Mouse (Mus musculus): ENCODE data around the gene Tnk2. TPM values are rescaled to one million over a fixed set of nuclear protein-coding genes. Genes with fewer than 3 reads are reported as not detected.

Tnk2 gene
- polyA plus RNA-seq, 1 experiment from 2014 or later: 10.6 TPM

GRCm38 (mm10) chr16:32668030-32668429 is 24.4 kb downstream of the Tnk2 start:
- H3K27ac ChIP-seq (ENCODE audit: low read length): no peak overlapping the region
- H3K4me1 ChIP-seq (ENCODE audit: control insufficient read depth, insufficient read depth, low read length): peaks cover 42% of the 10 kb centered on the region
- no peak overlapping the region for H3K4me2 ChIP-seq (ENCODE audit: low read depth, low read length)
- ATAC-seq (ENCODE audit: insufficient read depth, low FRiP score): no peak
- H3K9me3 ChIP-seq (replicated peaks; ENCODE audit: control insufficient read depth, low read length): no peaks in the 10 kb centered on the region
- H3K27me3 ChIP-seq (ENCODE audit: control insufficient read depth, insufficient read depth, low read length): no peaks in the 10 kb centered on the region
- peaks cover 8% of the 10 kb centered on the region; the same call in 1 of the 2 replicates for H3K36me3 ChIP-seq (ENCODE audit: control insufficient read depth, insufficient read depth, low read length)
- H3K4me3 ChIP-seq (replicated peaks; ENCODE audit: low read length): no peak overlapping the region
- 0 out of 2 replicates have a peak overlapping the region, but pooled peaks have one; percentile 9 for H3K9ac ChIP-seq (ENCODE audit: low read length)
- WGBS: 66% methylated on average over 10 of the region's 10 CpGs

- peaks cover 40% of the 10 kb centered on the region for H3K4me1 ChIP-seq (ENCODE audit: control insufficient read depth, insufficient read depth, low read length)
- no peak overlapping the region for H3K4me2 ChIP-seq (ENCODE audit: low read depth, low read length)
- H3K36me3 ChIP-seq (ENCODE audit: control insufficient read depth, insufficient read depth, low read length): peaks cover 8% of the 10 kb centered on the region; the same call in 1 of the 2 replicates
- ATAC-seq (ENCODE audit: insufficient read depth, low FRiP score): no peak
- H3K9ac ChIP-seq (ENCODE audit: low read length): no peak overlapping the region
- no peaks in the 10 kb centered on the region for H3K27me3 ChIP-seq (ENCODE audit: control insufficient read depth, insufficient read depth, low read length)
- H3K27ac ChIP-seq (ENCODE audit: low read length): no peak overlapping the region
- no peaks in the 10 kb centered on the region for H3K9me3 ChIP-seq (replicated peaks; ENCODE audit: control insufficient read depth, low read length)
- H3K4me3 ChIP-seq (replicated peaks; ENCODE audit: low read length): no peak overlapping the region
- WGBS: 69% methylated on average over 4 of the region's 4 CpGs
Observed at GRCm38 (mm10) chr16:32668472-32668871, 24.8 kb downstream of the Tnk2 start.

GRCm38 (mm10) chr16:32669243-32669642 is 25.6 kb downstream of the Tnk2 start:
- no peaks in the 10 kb centered on the region for H3K27me3 ChIP-seq (ENCODE audit: control insufficient read depth, insufficient read depth, low read length)
- no peak overlapping the region for H3K4me3 ChIP-seq (replicated peaks; ENCODE audit: low read length)
- H3K9ac ChIP-seq (ENCODE audit: low read length): no peak overlapping the region
- H3K4me2 ChIP-seq (ENCODE audit: low read depth, low read length): no peak overlapping the region
- ATAC-seq (ENCODE audit: insufficient read depth, low FRiP score): no peak
- peaks cover 8% of the 10 kb centered on the region; the same call in 1 of the 2 replicates for H3K36me3 ChIP-seq (ENCODE audit: control insufficient read depth, insufficient read depth, low read length)
- no peak overlapping the region for H3K27ac ChIP-seq (ENCODE audit: low read length)
- H3K9me3 ChIP-seq (replicated peaks; ENCODE audit: control insufficient read depth, low read length): no peaks in the 10 kb centered on the region
- WGBS: 89% methylated on average over 10 of the region's 10 CpGs
- peaks cover 40% of the 10 kb centered on the region for H3K4me1 ChIP-seq (ENCODE audit: control insufficient read depth, insufficient read depth, low read length)

- H3K4me2 ChIP-seq (ENCODE audit: low read depth, low read length): no peak overlapping the region
- no peak for ATAC-seq (ENCODE audit: insufficient read depth, low FRiP score)
- H3K9ac ChIP-seq (ENCODE audit: low read length): no peak overlapping the region
- no peaks in the 10 kb centered on the region for H3K9me3 ChIP-seq (replicated peaks; ENCODE audit: control insufficient read depth, low read length)
- 77% methylated on average over 10 of the region's 10 CpGs for WGBS
- H3K4me3 ChIP-seq (replicated peaks; ENCODE audit: low read length): no peak overlapping the region
- peaks cover 42% of the 10 kb centered on the region for H3K4me1 ChIP-seq (ENCODE audit: control insufficient read depth, insufficient read depth, low read length)
- peaks cover 9% of the 10 kb centered on the region for H3K36me3 ChIP-seq (ENCODE audit: control insufficient read depth, insufficient read depth, low read length)
- H3K27me3 ChIP-seq (ENCODE audit: control insufficient read depth, insufficient read depth, low read length): no peaks in the 10 kb centered on the region
- 0 out of 2 replicates have a peak overlapping the region, but pooled peaks have one; percentile 8 for H3K27ac ChIP-seq (ENCODE audit: low read length)
Observed at GRCm38 (mm10) chr16:32670354-32671124, 26.9 kb downstream of the Tnk2 start.

GRCm38 (mm10) chr16:32671206-32671887 is 27.7 kb downstream of the Tnk2 start:
- Histone ChIP-seq H3K4me2 (ENCODE audit: low read depth, low read length) (no peak overlapping the region), H3K9ac (ENCODE audit: low read length) (no peak overlapping the region), H3K9me3 (replicated peaks; ENCODE audit: control insufficient read depth, low read length) (no peaks in the 10 kb centered on the region), H3K4me1 (ENCODE audit: control insufficient read depth, insufficient read depth, low read length) (peaks cover 37% of the 10 kb centered on the region), H3K27ac (ENCODE audit: low read length) (no peak overlapping the region), H3K36me3 (ENCODE audit: control insufficient read depth, insufficient read depth, low read length) (peaks cover 17% of the 10 kb centered on the region), H3K4me3 (replicated peaks; ENCODE audit: low read length) (no peak overlapping the region), H3K27me3 (ENCODE audit: control insufficient read depth, insufficient read depth, low read length) (no peaks in the 10 kb centered on the region)
- no peak for ATAC-seq (ENCODE audit: insufficient read depth, low FRiP score)
- 85% methylated on average over 13 of the region's 13 CpGs for WGBS

- H3K9ac ChIP-seq (ENCODE audit: low read length): no peak overlapping the region
- no peak for ATAC-seq (ENCODE audit: insufficient read depth, low FRiP score)
- H3K27ac ChIP-seq (ENCODE audit: low read length): no peak overlapping the region; the same call in 1 of the 2 replicates
- H3K9me3 ChIP-seq (replicated peaks; ENCODE audit: control insufficient read depth, low read length): no peaks in the 10 kb centered on the region
- H3K36me3 ChIP-seq (ENCODE audit: control insufficient read depth, insufficient read depth, low read length): peaks cover 21% of the 10 kb centered on the region
- H3K4me3 ChIP-seq (replicated peaks; ENCODE audit: low read length): no peak overlapping the region
- no peaks in the 10 kb centered on the region for H3K27me3 ChIP-seq (ENCODE audit: control insufficient read depth, insufficient read depth, low read length)
- 79% methylated on average over 7 of the region's 7 CpGs for WGBS
- peaks cover 34% of the 10 kb centered on the region for H3K4me1 ChIP-seq (ENCODE audit: control insufficient read depth, insufficient read depth, low read length)
- no peak overlapping the region for H3K4me2 ChIP-seq (ENCODE audit: low read depth, low read length)
Observed at GRCm38 (mm10) chr16:32672250-32672649, 28.6 kb downstream of the Tnk2 start.

GRCm38 (mm10) chr16:32672861-32673560 is 29.3 kb downstream of the Tnk2 start:
- H3K27me3 ChIP-seq (ENCODE audit: control insufficient read depth, insufficient read depth, low read length): no peaks in the 10 kb centered on the region
- H3K27ac ChIP-seq (ENCODE audit: low read length): no peak overlapping the region; the same call in none of the 2 replicates
- no peak overlapping the region for H3K4me3 ChIP-seq (replicated peaks; ENCODE audit: low read length)
- H3K4me1 ChIP-seq (ENCODE audit: control insufficient read depth, insufficient read depth, low read length): peaks cover 29% of the 10 kb centered on the region
- peaks cover 21% of the 10 kb centered on the region for H3K36me3 ChIP-seq (ENCODE audit: control insufficient read depth, insufficient read depth, low read length)
- H3K9ac ChIP-seq (ENCODE audit: low read length): peak overlapping the region; percentile 48
- ATAC-seq (ENCODE audit: insufficient read depth, low FRiP score): peak; percentile 23; the same call in 1 of the 2 replicates
- no peak overlapping the region for H3K4me2 ChIP-seq (ENCODE audit: low read depth, low read length)
- H3K9me3 ChIP-seq (replicated peaks; ENCODE audit: control insufficient read depth, low read length): no peaks in the 10 kb centered on the region
- WGBS: 74% methylated on average over 13 of the region's 13 CpGs

- Histone ChIP-seq H3K4me1 (ENCODE audit: control insufficient read depth, insufficient read depth, low read length) (peaks cover 29% of the 10 kb centered on the region), H3K9me3 (replicated peaks; ENCODE audit: control insufficient read depth, low read length) (no peaks in the 10 kb centered on the region), H3K4me2 (ENCODE audit: low read depth, low read length) (peak overlapping the region; percentile 11; the same call in 1 of the 2 replicates), H3K4me3 (replicated peaks; ENCODE audit: low read length) (no peak overlapping the region), H3K36me3 (ENCODE audit: control insufficient read depth, insufficient read depth, low read length) (peaks cover 21% of the 10 kb centered on the region), H3K27ac (ENCODE audit: low read length) (peak overlapping the region; percentile 34), H3K9ac (ENCODE audit: low read length) (0 out of 2 replicates have a peak overlapping the region, but pooled peaks have one; percentile 12), H3K27me3 (ENCODE audit: control insufficient read depth, insufficient read depth, low read length) (no peaks in the 10 kb centered on the region)
- ATAC-seq (ENCODE audit: insufficient read depth, low FRiP score): no peak
- WGBS: 84% methylated on average over 17 of the region's 17 CpGs
Observed at GRCm38 (mm10) chr16:32674121-32674740, 30.6 kb downstream of the Tnk2 start.
